Mouse (Mus musculus) cerebral cortex, adult 2 months (tissue): Measurements from ENCODE around the gene 1700017B05Rik.

Experiments used
- WGBS: fragments of 180-500 bp; shearing (Covaris S2); methylation state at CpG from one replicate; pipeline ENCODE4 v1.1.7; 2018; 5-methylcytosine and 5-hydroxymethylcytosine counted together

Gene 1700017B05Rik

DNA sequence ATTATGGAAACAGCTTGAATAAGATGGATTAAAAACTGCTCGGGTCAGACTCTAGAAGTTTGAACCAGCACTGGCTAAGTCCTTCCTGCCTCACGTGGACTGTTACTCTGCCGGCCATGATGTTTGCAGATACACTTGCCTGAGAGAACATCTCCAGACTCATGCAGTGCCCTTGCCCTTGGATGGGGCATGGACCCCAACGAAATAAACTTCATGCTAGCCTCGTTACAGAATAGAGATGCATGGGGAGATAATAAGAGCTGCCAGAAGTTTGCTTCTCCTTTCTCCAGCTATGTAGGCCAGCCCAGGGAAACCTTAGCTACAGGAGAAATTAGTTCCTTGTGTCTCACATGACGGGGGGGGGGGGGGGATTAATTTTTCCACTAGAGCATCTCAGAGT, 47.9 kb downstream of the 1700017B05Rik start:
- 82% methylated on average over 6 of the region's 6 CpGs for WGBS

DNA sequence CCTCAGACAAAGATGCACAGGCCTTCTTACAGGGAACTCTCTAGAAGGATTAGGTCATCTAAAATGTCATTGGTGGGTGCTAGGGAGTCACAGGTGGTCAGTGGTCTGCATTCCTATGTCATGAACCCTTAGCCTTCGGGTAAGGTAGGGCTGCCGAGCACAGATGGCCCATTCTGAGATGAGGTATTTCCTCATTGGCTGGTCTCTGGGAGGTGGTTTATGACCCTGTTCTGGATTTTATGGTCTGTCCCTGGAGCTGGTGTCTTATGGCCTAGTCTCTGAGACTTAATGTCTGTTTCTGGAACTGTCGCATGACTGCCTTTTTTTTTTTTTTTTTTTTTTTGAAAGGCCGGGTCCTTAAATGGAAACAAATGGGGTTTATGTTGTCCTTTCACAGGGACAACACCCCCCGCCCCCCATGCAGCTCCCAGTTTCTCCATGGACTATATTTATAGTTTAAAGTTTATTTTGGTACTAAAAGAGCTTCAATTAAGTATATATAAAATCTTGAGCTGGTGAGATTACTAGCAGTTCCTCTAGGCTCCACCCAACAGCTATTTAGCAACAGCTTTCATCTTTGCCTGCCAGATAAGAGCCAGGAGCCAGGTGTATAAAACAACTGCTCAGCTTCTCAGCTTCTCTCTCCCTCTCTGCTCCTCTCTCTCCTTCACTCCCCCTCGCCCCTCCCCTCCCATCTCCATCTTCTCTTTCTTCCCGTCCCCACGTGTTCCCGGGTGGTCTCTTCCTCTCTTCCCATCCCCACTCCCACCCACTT, 49.8 kb downstream of the 1700017B05Rik start:
- WGBS: 73% methylated on average over 9 of the region's 9 CpGs

DNA sequence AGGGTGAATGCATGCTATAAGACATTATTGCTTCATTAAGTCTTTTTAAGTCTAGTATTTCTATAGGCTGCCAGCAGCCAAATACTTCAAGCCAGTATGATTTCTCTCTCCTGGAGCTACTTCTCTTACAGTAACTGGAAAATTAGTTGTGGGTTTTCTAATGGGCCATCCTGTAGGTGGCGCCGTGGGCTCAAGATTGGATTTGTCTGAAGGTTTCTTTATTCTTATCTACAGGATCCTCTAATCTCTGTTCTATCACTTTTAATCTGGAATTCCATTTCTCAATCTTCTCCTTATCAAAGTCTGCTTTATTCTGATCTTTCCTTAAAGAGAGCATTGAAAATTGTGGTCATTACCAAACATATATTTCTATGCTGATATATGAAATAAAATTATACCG, 53.1 kb downstream of the 1700017B05Rik start:
- 30% methylated on average over 3 of the region's 3 CpGs for WGBS

DNA sequence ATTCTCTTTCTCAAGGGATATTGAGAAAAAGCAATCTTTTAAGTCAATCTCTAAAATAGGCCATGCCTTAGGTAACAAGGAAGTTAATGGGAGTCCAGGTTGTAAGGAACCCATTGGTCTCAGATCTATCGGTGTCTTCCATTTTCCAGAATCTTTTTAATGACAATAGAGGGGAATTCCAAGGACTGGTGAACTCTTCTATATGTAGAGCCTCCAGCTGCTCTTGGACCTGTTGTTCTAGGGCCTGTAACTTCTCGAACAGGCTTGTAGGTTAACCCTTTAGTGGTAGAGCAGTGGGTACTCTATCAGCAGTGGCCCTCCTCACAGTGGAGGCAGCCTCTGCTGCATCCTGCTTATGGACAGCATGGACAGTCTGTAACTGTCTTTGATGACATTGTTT, 55.5 kb downstream of the 1700017B05Rik start:
- 64% methylated on average over 2 of the region's 2 CpGs for WGBS

DNA sequence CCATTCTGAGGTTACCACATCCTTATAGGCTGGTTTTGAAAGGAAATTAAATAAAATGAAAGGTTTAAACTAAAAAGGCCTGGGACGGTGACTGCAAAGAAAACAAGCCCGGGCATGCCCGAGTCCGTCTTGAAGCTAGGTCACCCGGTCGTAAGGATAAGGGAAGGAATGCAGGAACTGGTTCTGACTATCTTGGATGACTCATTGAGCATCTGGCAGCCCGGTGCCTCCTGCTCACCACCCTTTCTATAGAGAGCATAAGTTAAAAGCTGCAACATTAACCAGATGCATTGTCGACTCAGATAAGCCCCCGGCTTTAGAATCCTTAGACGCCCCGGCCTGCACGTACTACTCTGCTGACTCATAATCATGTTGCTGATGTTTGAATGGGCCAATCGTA, 58.8 kb downstream of the 1700017B05Rik start:
- 50% methylated on average over 13 of the region's 13 CpGs for WGBS
